Mouse (Mus musculus): Measurements from ENCODE around the gene Nlrp10. TPM values are rescaled to one million over a fixed set of nuclear protein-coding genes. Genes with fewer than 3 reads are reported as not detected.

The Nlrp10 gene
- polyA plus RNA-seq, 1 experiment from 2014 or later: not detected

DNA sequence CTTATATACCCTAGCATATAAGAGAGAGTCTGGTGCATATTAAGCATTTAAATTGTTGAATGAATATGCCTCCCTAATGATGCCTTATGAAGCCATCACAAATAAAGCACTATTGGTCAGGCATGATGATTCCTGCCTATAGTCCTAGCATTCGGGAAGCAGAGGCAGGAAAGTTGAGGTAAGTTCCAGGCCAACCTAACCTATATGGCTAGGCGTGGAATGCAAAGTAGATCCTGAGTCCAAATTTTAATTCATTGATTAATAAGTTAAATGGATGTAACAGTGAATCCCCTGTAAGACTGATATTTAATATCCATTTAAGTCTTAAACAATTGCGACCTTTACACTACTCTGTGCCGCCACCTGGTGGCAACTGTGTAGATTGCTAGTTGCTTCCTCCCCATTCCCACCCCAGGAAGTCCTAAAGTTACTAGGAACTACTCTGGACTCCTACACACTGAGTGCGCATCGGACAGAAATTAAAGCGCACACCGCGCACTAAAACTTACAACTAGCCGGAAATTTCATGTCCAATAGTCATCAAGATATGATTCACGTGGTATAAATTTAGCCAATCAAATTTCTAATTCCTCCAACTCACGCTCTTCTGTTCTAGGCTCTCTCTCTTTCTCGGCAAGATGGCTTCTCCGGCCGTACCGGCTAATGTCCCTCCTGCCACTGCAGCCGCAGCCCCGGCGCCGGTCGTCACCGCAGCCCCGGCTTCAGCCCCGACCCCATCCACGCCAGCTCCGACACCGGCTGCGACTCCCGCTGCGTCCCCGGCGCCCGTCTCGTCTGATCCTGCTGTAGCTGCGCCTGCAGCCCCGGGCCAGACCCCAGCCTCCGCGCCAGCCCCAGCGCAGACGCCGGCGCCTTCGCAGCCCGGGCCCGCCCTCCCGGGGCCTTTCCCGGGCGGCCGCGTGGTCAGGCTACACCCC is 4.1 kb upstream of the Nlrp10 start, which contains the start of gene Eif3f:
TSS of gene Eif3f (plus strand) at position 624 of the 938 bp plus-strand sequence.
- no peaks in the 10 kb centered on the region for H3K27me3 ChIP-seq (ENCODE audit: control insufficient read depth, insufficient read depth, low read length)
- peak within 1 kb of the TSS; percentile 93 for H3K9ac ChIP-seq (ENCODE audit: low read length)
- DNase-seq (ENCODE audit: low spot score) (peak; percentile 93), ATAC-seq (ENCODE audit: insufficient read depth, low FRiP score, low TSS enrichment) (peak; percentile 98)
- H3K9me3 ChIP-seq (ENCODE audit: control insufficient read depth, low read length): no peaks in the 10 kb centered on the region
- 2% methylated on average over 48 of the region's 50 CpGs for WGBS
- H3K27ac ChIP-seq (ENCODE audit: low read depth, low read length): peak within 1 kb of the TSS; percentile 71; the same call in 1 of the 2 replicates
- H3K4me1 ChIP-seq (ENCODE audit: control insufficient read depth, insufficient read depth, low read length): 0 out of 2 replicates have a peak, but pooled peaks cover 7% of the 10 kb centered on the region
- peaks cover 2% of the 10 kb centered on the region; the same call in 1 of the 2 replicates for H3K36me3 ChIP-seq (ENCODE audit: control insufficient read depth, insufficient read depth, low read length)
- peak within 1 kb of the TSS; percentile 93 for H3K4me3 ChIP-seq (ENCODE audit: low read depth, low read length)
- peak within 1 kb of the TSS; percentile 72 for H3K4me2 ChIP-seq (ENCODE audit: low read depth)

DNA sequence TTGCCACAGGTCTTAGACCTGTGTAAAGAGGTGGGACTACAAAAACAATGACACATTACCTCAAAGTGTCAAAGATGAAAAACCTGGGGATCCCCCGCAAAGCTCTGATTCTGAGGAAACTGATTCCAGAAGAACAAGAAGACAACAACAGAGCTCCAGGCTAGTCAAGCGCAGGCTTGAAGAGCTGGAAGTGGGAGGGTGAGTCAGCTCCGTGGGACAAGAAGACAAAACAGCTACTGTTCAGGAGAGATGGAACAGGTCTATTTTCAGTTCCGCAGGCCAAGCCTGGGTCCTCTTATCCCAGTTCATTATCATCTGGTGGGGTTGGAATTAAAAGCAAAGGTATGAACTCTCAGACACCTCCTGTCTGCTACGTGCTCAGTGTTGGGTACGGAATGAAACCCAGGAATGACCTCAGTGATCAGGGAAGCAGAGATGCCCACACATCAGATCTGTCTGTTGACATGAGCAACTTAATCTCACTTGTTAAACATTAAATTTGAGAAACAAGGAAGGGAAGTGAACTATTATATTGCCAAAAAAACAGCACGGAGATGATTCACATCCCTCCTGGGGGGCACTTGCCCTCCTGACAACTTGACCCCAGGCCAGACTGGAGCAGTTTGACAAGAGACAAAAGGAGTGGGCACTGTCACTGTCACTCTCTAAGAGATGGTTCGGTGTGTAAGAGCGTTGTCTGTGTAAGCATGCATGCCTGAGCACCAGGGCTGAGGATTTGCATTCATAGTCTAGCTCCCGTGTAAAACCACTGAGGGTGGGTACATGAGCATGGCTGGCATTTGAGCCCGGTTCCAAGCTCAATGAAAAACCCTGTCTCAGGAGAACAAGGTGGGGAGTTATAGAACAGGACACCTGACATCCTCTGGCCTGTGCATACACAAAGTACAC is 1.4 kb downstream of the Nlrp10 start:
- DNase-seq (ENCODE audit: low spot score) (no peak), ATAC-seq (ENCODE audit: insufficient read depth, low FRiP score, low TSS enrichment) (no peak)
- H3K4me1 ChIP-seq (ENCODE audit: control insufficient read depth, insufficient read depth, low read length): no peaks in the 10 kb centered on the region
- no peaks in the 10 kb centered on the region for H3K9me3 ChIP-seq (ENCODE audit: control insufficient read depth, low read length)
- no peaks in the 10 kb centered on the region for H3K27me3 ChIP-seq (ENCODE audit: control insufficient read depth, insufficient read depth, low read length)
- no peak overlapping the region for H3K4me3 ChIP-seq (ENCODE audit: low read depth, low read length)
- 82% methylated on average over 11 of the region's 11 CpGs for WGBS
- no peak overlapping the region for H3K9ac ChIP-seq (ENCODE audit: low read length)
- no peak overlapping the region for H3K4me2 ChIP-seq (ENCODE audit: low read depth)
- no peaks in the 10 kb centered on the region for H3K36me3 ChIP-seq (ENCODE audit: control insufficient read depth, insufficient read depth, low read length)
- no peak overlapping the region for H3K27ac ChIP-seq (ENCODE audit: low read depth, low read length)

DNA sequence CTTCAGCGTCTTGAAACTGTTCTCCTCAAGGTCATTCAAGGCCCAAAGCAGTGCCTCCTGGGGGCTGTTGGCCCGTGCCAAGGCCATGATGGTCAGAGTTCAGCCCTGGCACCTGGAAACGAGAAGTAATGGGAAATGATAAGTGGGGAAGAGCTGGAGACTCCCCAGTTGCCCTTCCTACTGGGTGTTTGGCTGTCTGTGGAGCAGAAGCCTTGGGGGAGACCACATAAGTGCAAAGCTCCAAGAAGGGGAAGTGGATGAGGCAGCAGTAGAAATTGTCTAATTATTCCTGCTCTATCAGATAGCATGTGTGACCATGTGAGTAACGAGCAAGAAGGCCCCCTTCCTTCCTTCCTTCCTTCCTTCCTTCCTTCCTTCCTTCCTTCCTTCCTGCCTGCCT is 2.9 kb downstream of the Nlrp10 start:
- WGBS: 82% methylated on average over 4 of the region's 4 CpGs
- H3K27ac ChIP-seq (ENCODE audit: low read depth, low read length): no peak overlapping the region

DNA sequence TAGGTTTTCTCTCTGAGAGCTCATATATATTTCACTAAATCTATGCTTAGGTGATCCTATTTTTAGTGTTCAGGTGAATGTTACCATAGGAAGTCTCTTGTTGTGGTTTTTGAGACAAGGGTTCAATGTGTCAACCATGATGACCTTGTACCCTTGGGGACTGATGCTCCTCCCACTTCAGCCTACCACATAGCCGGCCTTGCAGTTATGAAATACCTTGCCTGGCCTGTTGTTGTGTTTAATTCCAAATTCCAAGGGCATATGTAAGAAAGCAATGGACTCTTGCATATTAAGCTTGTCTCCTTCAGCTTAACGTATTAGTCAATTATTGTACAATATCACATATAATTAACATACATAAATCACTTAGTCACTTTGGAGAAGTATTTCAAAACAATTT is 26.0 kb downstream of the Nlrp10 start:
- Histone ChIP-seq H3K4me1 (ENCODE audit: control insufficient read depth, insufficient read depth, low read length) (no peaks in the 10 kb centered on the region), H3K27ac (ENCODE audit: low read depth, low read length) (no peak overlapping the region), H3K4me3 (ENCODE audit: low read depth, low read length) (no peak overlapping the region), H3K9ac (ENCODE audit: low read length) (no peak overlapping the region), H3K9me3 (ENCODE audit: control insufficient read depth, low read length) (no peaks in the 10 kb centered on the region), H3K36me3 (ENCODE audit: control insufficient read depth, insufficient read depth, low read length) (no peaks in the 10 kb centered on the region), H3K4me2 (ENCODE audit: low read depth) (no peak overlapping the region), H3K27me3 (ENCODE audit: control insufficient read depth, insufficient read depth, low read length) (no peaks in the 10 kb centered on the region)
- DNase-seq (ENCODE audit: low spot score) (no peak), ATAC-seq (ENCODE audit: insufficient read depth, low FRiP score, low TSS enrichment) (no peak)
- WGBS: 85% methylated on average over 2 of the region's 2 CpGs

More for the DNA sequence above, 2.9 kb downstream of the Nlrp10 start:
- no peak overlapping the region for H3K4me3 ChIP-seq (ENCODE audit: low read depth, low read length)
- H3K4me1 ChIP-seq (ENCODE audit: control insufficient read depth, insufficient read depth, low read length): no peaks in the 10 kb centered on the region
- H3K27me3 ChIP-seq (ENCODE audit: control insufficient read depth, insufficient read depth, low read length): no peaks in the 10 kb centered on the region
- no peak overlapping the region for H3K9ac ChIP-seq (ENCODE audit: low read length)
- no peak overlapping the region for H3K4me2 ChIP-seq (ENCODE audit: low read depth)
- DNase-seq (ENCODE audit: low spot score) (no peak), ATAC-seq (ENCODE audit: insufficient read depth, low FRiP score, low TSS enrichment) (no peak)
- H3K36me3 ChIP-seq (ENCODE audit: control insufficient read depth, insufficient read depth, low read length): no peaks in the 10 kb centered on the region
- H3K9me3 ChIP-seq (ENCODE audit: control insufficient read depth, low read length): no peaks in the 10 kb centered on the region

DNA sequence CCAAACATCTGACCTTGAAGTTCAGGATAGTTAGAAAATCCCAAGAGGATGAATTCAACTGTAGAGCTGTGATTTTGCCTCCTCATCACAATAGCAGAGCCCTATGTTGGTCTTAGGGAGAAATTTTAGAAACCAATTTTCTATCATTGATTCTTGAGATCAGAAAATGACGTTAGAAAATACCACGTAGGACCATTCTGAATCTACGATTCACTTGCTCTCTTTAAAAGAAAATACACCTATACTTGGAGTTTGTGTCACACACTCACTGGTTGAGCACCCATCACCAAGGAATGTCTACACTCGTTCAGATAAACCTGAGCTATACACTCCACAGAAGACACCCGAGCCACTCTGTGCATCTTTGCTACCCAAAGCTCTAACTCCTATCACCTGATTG is 35.7 kb downstream of the Nlrp10 start, which contains the start of gene Olfr519:
TSS of gene Olfr519 (minus strand) at position 101 of the 400 bp plus-strand sequence.
- no peak within 1 kb of the TSS for H3K4me3 ChIP-seq (ENCODE audit: low read depth, low read length)
- H3K27ac ChIP-seq (ENCODE audit: low read depth, low read length): no peak within 1 kb of the TSS
- no peak for DNase-seq (ENCODE audit: low spot score)
- no peak within 1 kb of the TSS for H3K9ac ChIP-seq (ENCODE audit: low read length)
- H3K4me1 ChIP-seq (ENCODE audit: control insufficient read depth, insufficient read depth, low read length): no peaks in the 10 kb centered on the region
- no peaks in the 10 kb centered on the region for H3K36me3 ChIP-seq (ENCODE audit: control insufficient read depth, insufficient read depth, low read length)
- H3K9me3 ChIP-seq (ENCODE audit: control insufficient read depth, low read length): no peaks in the 10 kb centered on the region
- H3K4me2 ChIP-seq (ENCODE audit: low read depth): no peak within 1 kb of the TSS
- WGBS: 82% methylated on average over 5 of the region's 5 CpGs
- H3K27me3 ChIP-seq (ENCODE audit: control insufficient read depth, insufficient read depth, low read length): no peaks in the 10 kb centered on the region
- ATAC-seq (ENCODE audit: insufficient read depth, low FRiP score, low TSS enrichment): no peak

DNA sequence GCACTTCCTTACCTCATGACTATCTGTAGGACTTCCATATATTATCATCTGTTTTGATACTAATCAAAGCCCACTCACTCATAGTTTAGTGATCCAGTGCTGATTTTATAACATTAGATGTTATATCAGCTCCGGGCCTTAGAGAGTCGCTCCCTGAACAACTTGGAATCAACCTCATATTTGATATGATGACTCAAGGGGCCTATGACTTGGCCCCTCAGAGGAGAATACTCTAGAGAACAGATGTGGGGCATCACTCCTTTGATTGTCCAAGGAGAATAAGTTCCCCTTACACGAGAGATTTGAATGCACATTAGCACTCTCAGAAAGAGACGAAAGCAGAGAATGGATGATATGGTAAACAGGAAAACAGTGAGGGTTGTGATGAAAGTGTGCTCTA is 45.1 kb downstream of the Nlrp10 start, which contains the start of gene Olfr518:
TSS of gene Olfr518 (minus strand) at position 101 of the 400 bp plus-strand sequence.
- ATAC-seq (ENCODE audit: insufficient read depth, low FRiP score, low TSS enrichment): no peak
- WGBS: 79% methylated on average over 4 of the region's 4 CpGs
- no peak within 1 kb of the TSS for H3K4me2 ChIP-seq (ENCODE audit: low read depth)
- no peak within 1 kb of the TSS for H3K4me3 ChIP-seq (ENCODE audit: low read depth, low read length)
- no peaks in the 10 kb centered on the region for H3K36me3 ChIP-seq (ENCODE audit: control insufficient read depth, insufficient read depth, low read length)
- H3K9ac ChIP-seq (ENCODE audit: low read length): no peak within 1 kb of the TSS
- no peaks in the 10 kb centered on the region for H3K9me3 ChIP-seq (ENCODE audit: control insufficient read depth, low read length)
- no peaks in the 10 kb centered on the region for H3K27me3 ChIP-seq (ENCODE audit: control insufficient read depth, insufficient read depth, low read length)
- H3K27ac ChIP-seq (ENCODE audit: low read depth, low read length): no peak within 1 kb of the TSS
- H3K4me1 ChIP-seq (ENCODE audit: control insufficient read depth, insufficient read depth, low read length): no peaks in the 10 kb centered on the region
- DNase-seq (ENCODE audit: low spot score): no peak

DNA sequence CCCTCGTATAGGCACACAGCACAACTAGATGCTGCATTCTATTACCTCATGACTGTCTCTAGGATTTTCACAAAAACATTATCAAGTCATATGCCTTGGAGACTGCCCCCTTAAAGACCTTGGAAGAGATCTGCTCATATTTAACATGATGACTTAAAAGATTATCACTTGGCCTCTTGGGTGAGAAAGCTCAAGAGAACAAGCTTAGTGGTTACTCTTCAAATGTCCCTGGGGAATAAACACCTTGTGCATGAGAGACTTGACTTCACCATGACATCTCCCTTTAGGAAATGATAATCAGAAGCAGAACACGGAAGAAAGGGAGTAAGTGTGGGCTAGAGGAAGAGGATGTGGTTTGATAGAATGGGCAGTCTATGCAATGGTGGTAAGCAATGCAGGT is 57.7 kb downstream of the Nlrp10 start, which contains the start of gene Olfr517:
TSS of gene Olfr517 (minus strand) at position 101 of the 400 bp plus-strand sequence.
- no peaks in the 10 kb centered on the region for H3K27me3 ChIP-seq (ENCODE audit: control insufficient read depth, insufficient read depth, low read length)
- H3K27ac ChIP-seq (ENCODE audit: low read depth, low read length): no peak within 1 kb of the TSS
- no peak within 1 kb of the TSS for H3K4me2 ChIP-seq (ENCODE audit: low read depth)
- no peak for ATAC-seq (ENCODE audit: insufficient read depth, low FRiP score, low TSS enrichment)
- no peaks in the 10 kb centered on the region for H3K4me1 ChIP-seq (ENCODE audit: control insufficient read depth, insufficient read depth, low read length)
- no peaks in the 10 kb centered on the region for H3K36me3 ChIP-seq (ENCODE audit: control insufficient read depth, insufficient read depth, low read length)
- no peaks in the 10 kb centered on the region for H3K9me3 ChIP-seq (ENCODE audit: control insufficient read depth, low read length)
- H3K4me3 ChIP-seq (ENCODE audit: low read depth, low read length): no peak within 1 kb of the TSS
- DNase-seq (ENCODE audit: low spot score): no peak
- WGBS: 73% methylated on average over 2 of the region's 2 CpGs
- no peak within 1 kb of the TSS for H3K9ac ChIP-seq (ENCODE audit: low read length)

Measured in neural tube, embryonic 11.5 days (tissue).